Mouse (Mus musculus): ENCODE data around the gene Enpep. TPM values are rescaled to one million over a fixed set of nuclear protein-coding genes. Genes with fewer than 3 reads are reported as not detected.

Gene Enpep
- total RNA-seq, 2 experiments from 2014 or later = 1.4 to 1.8 TPM

Other genes with a start within 250 kb of the Enpep start
- gene Pitx2, start 132.8 kb downstream of the Enpep start, total RNA-seq (2021) = under 1 TPM in 1 of 2 experiments, not detected in 1; 0.45 TPM
- 10 to 100 TPM; 52.7 to 54.6 TPM for gene Elovl6, start 199.6 kb upstream of the Enpep start, total RNA-seq (2021)

All from layer of hippocampus, postnatal 14 days (tissue).